Mouse (Mus musculus) bone marrow macrophage, adult 2 months (primary cell): ENCODE measurements around the gene 4930469K13Rik. TPM values are rescaled to one million over a fixed set of nuclear protein-coding genes. Genes with fewer than 3 reads are reported as not detected.

ENCODE experiments used
- H3K27ac ChIP-seq: 2 replicates; pipeline ENCODE4 v1.5.1; 2012; ENCODE audit warnings: low read depth, low read length; ENCODE audit not compliant: insufficient read depth
- H3K4me1 ChIP-seq: 2 replicates; pipeline ENCODE4 v1.6.1; 2012; ENCODE audit warnings: low read length; ENCODE audit not compliant: control insufficient read depth, insufficient read depth
- H3K4me3 ChIP-seq: 2 replicates; pipeline ENCODE4 v1.5.1; 2012; ENCODE audit warnings: mild to moderate bottlenecking, low read length, moderate library complexity; ENCODE audit not compliant: insufficient read depth
- CTCF ChIP-seq: IDR thresholded peaks from 2 replicates; pipeline ENCODE4 v1.5.1; 2012; ENCODE audit warnings: low read depth, mild to moderate bottlenecking, low read length, moderate library complexity
- POLR2A ChIP-seq: IDR thresholded peaks from 2 replicates; pipeline ENCODE4 v1.6.1; 2012; ENCODE audit warnings: mild to moderate bottlenecking, low read depth, low read length, borderline replicate concordance
- polyA plus RNA-seq: library from polyadenylated mRNA; stranded (reverse); fragments of >200 nt; gene quantifications from 2 replicates; pipeline ENCODE4 v1.2.4, GENCODE M21; 2012; ENCODE audit not compliant: missing spikeins, insufficient read depth, insufficient read length

The 4930469K13Rik gene
- polyA plus RNA-seq, 1 experiment, result not detected

- no peak overlapping the region for H3K4me3 ChIP-seq
- peaks cover 78% of the 10 kb centered on the region for H3K4me1 ChIP-seq
- TF ChIP-seq POLR2A, result no peak
- TF ChIP-seq CTCF, result no peak
- no peak overlapping the region for H3K27ac ChIP-seq
Observed at GRCm38 (mm10) chr11:34061740-34062139, 36.6 kb downstream of the 4930469K13Rik start.

DNA sequence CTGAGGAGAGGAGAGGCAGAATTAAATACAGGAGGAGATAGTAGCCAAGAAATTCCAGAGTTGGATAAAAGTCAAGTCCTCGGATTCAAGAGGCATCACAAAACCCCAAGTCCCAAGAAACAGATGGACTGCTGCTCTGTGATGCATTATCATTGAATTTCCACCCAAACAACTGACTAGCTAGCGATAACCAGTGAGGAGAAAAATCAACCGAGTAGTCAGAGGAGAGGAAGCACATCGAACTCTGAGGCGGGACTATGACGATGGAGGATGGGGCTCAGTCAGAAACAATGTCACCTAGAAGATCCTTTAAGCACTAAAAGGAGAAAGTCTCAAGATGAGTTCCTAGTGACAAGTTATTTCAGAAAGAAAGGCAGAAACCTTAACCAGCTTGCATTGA, 39.4 kb downstream of the 4930469K13Rik start:
- Histone ChIP-seq H3K27ac (no peak overlapping the region), H3K4me1 (peaks cover 80% of the 10 kb centered on the region), H3K4me3 (no peak overlapping the region)
- TF ChIP-seq CTCF (no peak), POLR2A (no peak)

DNA sequence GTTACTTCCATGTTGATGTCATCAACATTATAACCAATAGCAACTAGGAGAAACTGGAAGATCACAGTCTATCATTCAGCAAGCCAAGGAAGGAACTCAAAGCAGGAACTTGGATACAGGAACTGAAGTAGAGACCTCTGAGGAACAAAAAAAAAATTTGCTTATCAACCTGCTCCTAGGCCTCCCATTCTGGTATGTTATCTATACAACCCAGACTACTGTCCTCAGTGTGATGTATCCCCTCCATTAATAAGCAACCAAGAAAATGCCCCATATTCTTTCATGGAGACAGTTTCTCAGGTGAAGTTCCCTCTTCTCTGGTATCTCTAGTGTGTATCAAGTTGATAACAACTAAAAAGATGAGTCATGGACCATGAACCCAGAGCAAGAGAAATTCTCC, 40.0 kb downstream of the 4930469K13Rik start:
- H3K4me3 ChIP-seq, result no peak overlapping the region
- no peak overlapping the region; the same call in 1 of the 2 replicates for H3K27ac ChIP-seq
- no peak for TF ChIP-seq POLR2A
- no peak for TF ChIP-seq CTCF
- peaks cover 81% of the 10 kb centered on the region for H3K4me1 ChIP-seq

- H3K27ac ChIP-seq, result no peak overlapping the region
- peaks cover 79% of the 10 kb centered on the region for H3K4me1 ChIP-seq
- no peak overlapping the region for H3K4me3 ChIP-seq
- no peak for TF ChIP-seq CTCF
- no peak for TF ChIP-seq POLR2A
Observed at GRCm38 (mm10) chr11:34056715-34057114, 41.6 kb downstream of the 4930469K13Rik start.

DNA sequence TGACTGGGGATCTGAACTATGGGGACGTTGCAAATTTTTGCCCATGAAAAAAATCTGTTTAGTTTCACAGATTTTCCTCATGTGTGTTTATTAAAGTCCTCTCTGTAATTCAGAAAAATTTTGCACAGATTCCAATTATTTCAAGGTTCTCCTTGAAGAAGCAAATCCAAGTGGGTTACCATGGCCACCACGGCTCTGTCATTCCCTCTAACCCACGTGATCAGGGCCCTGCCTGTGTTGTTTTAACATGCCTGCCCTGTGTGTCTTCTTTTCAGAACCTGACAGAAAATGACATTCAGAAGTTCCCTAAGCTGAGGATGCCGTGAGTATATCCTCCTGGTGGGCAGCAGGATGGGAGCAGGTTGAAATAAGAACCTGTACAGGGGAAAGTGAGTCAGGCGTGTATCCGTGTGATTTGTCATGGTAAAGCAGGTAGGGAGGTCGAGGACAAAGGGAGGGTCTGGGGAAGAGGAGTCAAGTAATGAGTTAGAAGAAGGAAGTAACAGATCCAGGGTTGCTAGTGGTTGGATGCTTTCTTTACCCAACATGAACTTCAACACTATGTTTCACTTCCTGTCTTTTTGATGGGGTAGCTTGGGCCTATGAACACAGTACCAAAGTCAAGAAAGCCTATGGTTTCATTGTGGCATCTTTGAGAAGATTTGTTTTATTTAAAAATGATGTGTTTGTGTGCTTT, 44.2 kb downstream of the 4930469K13Rik start:
- H3K27ac ChIP-seq, result peak overlapping the region; percentile 59
- no peak for TF ChIP-seq CTCF
- TF ChIP-seq POLR2A, result no peak
- H3K4me3 ChIP-seq, result no peak overlapping the region
- peaks cover 78% of the 10 kb centered on the region for H3K4me1 ChIP-seq

- peak overlapping the region; percentile 70 for H3K27ac ChIP-seq
Observed at GRCm38 (mm10) chr11:34053031-34053818, 45.1 kb downstream of the 4930469K13Rik start.

GRCm38 (mm10) chr11:34050643-34051042, 47.7 kb downstream of the 4930469K13Rik start:
- Histone ChIP-seq H3K4me1 (peaks cover 62% of the 10 kb centered on the region), H3K27ac (no peak overlapping the region), H3K4me3 (no peak overlapping the region)
- no peak for TF ChIP-seq CTCF
- TF ChIP-seq POLR2A, result no peak

More at GRCm38 (mm10) chr11:34053031-34053818, 45.1 kb downstream of the 4930469K13Rik start:
- no peak overlapping the region for H3K4me3 ChIP-seq
- peaks cover 73% of the 10 kb centered on the region for H3K4me1 ChIP-seq
- TF ChIP-seq POLR2A, result no peak
- no peak for TF ChIP-seq CTCF

DNA sequence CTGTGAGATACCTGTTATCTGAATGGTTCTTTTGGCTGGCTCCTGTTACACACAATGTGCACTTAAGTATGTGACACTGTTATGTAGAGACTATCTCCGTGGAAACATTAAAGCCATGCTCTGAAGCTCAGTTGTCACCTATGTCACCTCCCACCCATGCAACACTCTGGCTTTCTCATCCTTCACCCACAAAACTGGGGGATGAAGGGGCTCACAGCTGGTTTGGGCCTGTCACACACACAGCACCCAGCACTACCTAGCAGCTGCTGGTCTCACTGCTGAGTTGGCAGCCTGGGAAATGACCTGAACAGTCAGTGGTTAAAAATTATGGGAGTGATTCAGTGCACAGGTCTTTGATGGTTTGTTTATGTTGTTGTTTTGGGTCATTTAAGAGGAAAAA, 48.3 kb downstream of the 4930469K13Rik start:
- TF ChIP-seq CTCF (no peak), POLR2A (no peak)
- Histone ChIP-seq H3K4me3 (peak overlapping the region; percentile 33), H3K27ac (no peak overlapping the region), H3K4me1 (peaks cover 57% of the 10 kb centered on the region)

DNA sequence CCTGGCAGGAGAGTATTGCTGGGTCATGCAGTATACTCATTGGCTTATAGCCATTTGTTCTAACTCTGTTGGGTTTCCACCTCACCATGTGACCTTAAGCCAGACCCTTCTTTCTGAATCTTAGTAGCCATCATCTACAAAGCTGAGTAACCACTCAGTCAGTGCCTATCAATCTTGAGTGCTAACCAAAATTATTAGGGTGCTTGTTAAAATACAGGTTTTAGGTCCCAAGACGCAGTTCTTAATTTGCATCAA, 49.3 kb downstream of the 4930469K13Rik start:
- TF ChIP-seq CTCF (no peak), POLR2A (no peak)
- Histone ChIP-seq H3K4me1 (peaks cover 47% of the 10 kb centered on the region), H3K4me3 (peak overlapping the region; percentile 75), H3K27ac (peak overlapping the region; percentile 90; the same call in 1 of the 2 replicates)
